Mouse (Mus musculus) forebrain, embryonic 11.5 days (tissue): ENCODE measurements around the gene Tbxa2r. TPM values are rescaled to one million over a fixed set of nuclear protein-coding genes. Genes with fewer than 3 reads are reported as not detected.

ENCODE experiments used
- ATAC-seq: fragments of 200-750 bp; cut with Nextera tagmentation; replicated peaks from 2 replicates; pipeline ENCODE4 v1.8.0; 2017; ENCODE audit warnings: moderate TSS enrichment; ENCODE audit not compliant: low FRiP score
- DNase-seq: peaks from one replicate; pipeline ENCODE4 v3.0.0-alpha.2; 2017; ENCODE audit warnings: low spot score
- H3K27ac ChIP-seq: fragments of 300-500 bp; sonication (generic); 2 replicates; pipeline ENCODE4 v1.5.1; 2014; ENCODE audit warnings: low read depth, low read length
- H3K27me3 ChIP-seq: fragments of 300-500 bp; sonication (generic); 2 replicates; pipeline ENCODE4 v1.6.1; 2014; ENCODE audit warnings: mild to moderate bottlenecking, low read length, mixed read lengths; ENCODE audit not compliant: control insufficient read depth, insufficient read depth
- H3K36me3 ChIP-seq: fragments of 300-500 bp; sonication (generic); 2 replicates; pipeline ENCODE4 v1.6.1; 2014; ENCODE audit warnings: mild to moderate bottlenecking, low read length, moderate library complexity, mixed read lengths; ENCODE audit not compliant: control insufficient read depth, insufficient read depth
- H3K4me1 ChIP-seq: fragments of 300-500 bp; sonication (generic); replicated peaks from 2 replicates; pipeline ENCODE4 v1.6.1; 2014; ENCODE audit warnings: low read length, mixed read lengths; ENCODE audit not compliant: control insufficient read depth, insufficient read depth
- H3K4me2 ChIP-seq: fragments of 300-500 bp; sonication (generic); 2 replicates; pipeline ENCODE4 v1.6.1; 2014; ENCODE audit warnings: low read depth, mild to moderate bottlenecking, low read length, moderate library complexity, mixed read lengths; ENCODE audit not compliant: severe bottlenecking
- H3K4me3 ChIP-seq: fragments of 300-500 bp; sonication (generic); 2 replicates; pipeline ENCODE4 v1.5.1; 2014; ENCODE audit warnings: low read depth, low read length
- H3K9ac ChIP-seq: fragments of 300-500 bp; sonication (generic); 2 replicates; pipeline ENCODE4 v1.6.1; 2014; ENCODE audit warnings: low read length
- H3K9me3 ChIP-seq: fragments of 300-500 bp; sonication (generic); 2 replicates; pipeline ENCODE4 v1.6.1; 2016; ENCODE audit warnings: low read length, mixed read lengths; ENCODE audit not compliant: control insufficient read depth
- WGBS: fragments of 180-500 bp; shearing (Covaris S2); extraction: QIAGEN DNeasy Blood & Tissue Kit; methylation state at CpG from one replicate; pipeline ENCODE4 v1.1.7; 2014; 5-methylcytosine and 5-hydroxymethylcytosine counted together
- polyA plus RNA-seq: library from polyadenylated mRNA; unstranded; fragments of >200 nt; fragmentation: Nextera tagmentation; extraction: Ambion mirVana; gene quantifications from 2 replicates; pipeline ENCODE4 v1.2.1, GENCODE M21; 2014

The Tbxa2r gene
- polyA plus RNA-seq, 1 experiment from 2014 or later = 2.6 TPM

DNA sequence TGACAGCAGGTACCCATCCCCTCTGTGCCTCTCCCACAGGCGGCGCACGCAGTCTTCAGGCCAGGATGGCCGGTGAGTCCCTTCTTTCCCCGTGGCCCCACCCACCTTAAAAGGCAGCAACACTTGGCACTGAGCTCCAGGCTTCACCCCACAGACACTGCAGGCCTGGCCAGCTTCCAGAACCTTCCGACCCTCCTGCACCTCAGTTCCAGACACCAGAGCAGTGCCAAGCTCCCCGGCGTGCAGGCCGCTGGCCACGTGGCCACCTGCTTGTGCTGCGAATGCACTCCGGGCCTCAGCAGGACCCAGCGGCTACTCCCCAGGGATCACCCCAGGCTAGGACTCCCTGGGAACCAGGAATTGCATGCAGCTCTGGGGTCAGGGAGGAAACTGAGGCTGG, 14.9 kb upstream of the Tbxa2r start:
- DNase-seq = no peak
- Histone ChIP-seq H3K4me1 (peaks cover 5% of the 10 kb centered on the region; the same call in 1 of the 2 replicates), H3K27me3 (no peaks in the 10 kb centered on the region), H3K4me2 (no peak overlapping the region), H3K27ac (no peak overlapping the region), H3K9ac (no peak overlapping the region), H3K36me3 (peaks cover 12% of the 10 kb centered on the region; the same call in 1 of the 2 replicates), H3K9me3 (no peaks in the 10 kb centered on the region), H3K4me3 (no peak overlapping the region)
- 95% methylated on average over 13 of the region's 13 CpGs for WGBS
- no peak for ATAC-seq

GRCm38 (mm10) chr10:81314201-81314600, 14.3 kb upstream of the Tbxa2r start:
- Histone ChIP-seq H3K27me3 (no peaks in the 10 kb centered on the region), H3K27ac (no peak overlapping the region), H3K4me3 (no peak overlapping the region), H3K9me3 (no peaks in the 10 kb centered on the region), H3K4me2 (no peak overlapping the region), H3K36me3 (peaks cover 8% of the 10 kb centered on the region; the same call in 1 of the 2 replicates), H3K9ac (no peak overlapping the region), H3K4me1 (peaks cover 5% of the 10 kb centered on the region; the same call in 1 of the 2 replicates)
- no peak for DNase-seq
- no peak for ATAC-seq
- 76% methylated on average over 7 of the region's 7 CpGs for WGBS

DNA sequence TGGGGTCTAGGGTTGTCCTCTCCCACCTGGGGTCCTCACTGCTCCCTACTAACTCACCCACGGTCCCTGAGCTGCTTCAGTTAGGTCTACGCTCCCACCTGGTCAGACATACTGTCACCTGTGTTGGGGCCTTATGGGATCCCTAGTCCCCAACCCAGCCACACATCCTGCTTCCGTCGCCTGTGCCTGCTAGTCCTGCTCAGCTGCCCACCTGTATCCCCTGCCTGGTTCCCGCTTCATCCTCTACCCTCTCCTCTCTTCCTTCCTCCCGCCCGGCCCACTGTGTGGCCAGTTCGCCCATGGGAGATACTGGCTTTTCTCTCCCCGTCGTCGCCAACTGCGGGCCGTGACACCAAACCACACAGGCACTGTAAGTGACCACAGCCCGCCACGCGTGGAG, 12.9 kb upstream of the Tbxa2r start:
- ATAC-seq (no peak), DNase-seq (no peak)
- H3K9me3 ChIP-seq = no peaks in the 10 kb centered on the region
- no peak overlapping the region for H3K4me2 ChIP-seq
- H3K27ac ChIP-seq = no peak overlapping the region
- no peak overlapping the region for H3K4me3 ChIP-seq
- no peak overlapping the region for H3K9ac ChIP-seq
- 94% methylated on average over 16 of the region's 16 CpGs for WGBS
- H3K36me3 ChIP-seq = peaks cover 8% of the 10 kb centered on the region; the same call in 1 of the 2 replicates
- H3K27me3 ChIP-seq = no peaks in the 10 kb centered on the region
- peaks cover 12% of the 10 kb centered on the region; the same call in 1 of the 2 replicates for H3K4me1 ChIP-seq

DNA sequence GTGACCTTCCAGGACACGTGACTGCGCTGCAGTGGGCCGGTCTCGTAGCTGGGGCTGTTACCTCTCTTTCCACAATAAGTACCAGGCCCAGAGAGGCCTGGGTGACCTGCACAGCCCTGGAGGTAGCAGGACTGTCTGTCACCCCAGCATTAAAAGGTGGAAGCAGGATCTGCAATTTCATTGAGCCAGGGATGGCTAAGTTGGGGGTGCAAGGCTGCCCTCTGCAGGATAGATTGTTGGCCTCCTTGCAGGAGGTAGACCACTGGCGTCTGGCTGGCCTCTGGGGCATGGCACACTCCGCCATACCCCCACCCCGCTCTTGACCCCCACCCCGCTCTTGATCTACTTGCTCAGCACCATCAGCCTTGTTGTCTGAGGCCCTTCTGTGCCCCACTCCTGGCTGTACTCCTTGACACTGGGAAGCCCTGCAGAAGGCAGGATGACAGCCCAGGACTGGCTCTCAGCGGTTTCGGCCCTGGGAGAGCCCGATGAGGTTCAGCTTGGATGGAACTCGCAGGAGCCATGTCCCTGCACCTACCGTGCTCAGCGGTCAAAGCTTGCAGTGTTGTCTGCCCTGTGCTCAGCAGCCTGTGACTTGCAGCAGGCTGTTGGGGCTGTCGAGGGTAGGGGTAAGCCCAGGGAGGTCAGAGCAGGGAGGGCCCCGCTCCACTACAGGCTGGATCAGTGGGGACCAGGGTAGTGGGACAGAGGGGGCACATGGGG, 12.0 kb upstream of the Tbxa2r start:
- peak overlapping the region; percentile 39 for H3K9ac ChIP-seq
- H3K36me3 ChIP-seq = peaks cover 8% of the 10 kb centered on the region; the same call in 1 of the 2 replicates
- no peaks in the 10 kb centered on the region for H3K9me3 ChIP-seq
- H3K4me1 ChIP-seq = peaks cover 12% of the 10 kb centered on the region; the same call in 1 of the 2 replicates
- H3K4me3 ChIP-seq = no peak overlapping the region
- H3K27ac ChIP-seq = no peak overlapping the region
- peak overlapping the region; percentile 26; the same call in 1 of the 2 replicates for H3K4me2 ChIP-seq
- H3K27me3 ChIP-seq = no peaks in the 10 kb centered on the region
- DNase-seq (no peak), ATAC-seq (no peak)
- 40% methylated on average over 16 of the region's 16 CpGs for WGBS

DNA sequence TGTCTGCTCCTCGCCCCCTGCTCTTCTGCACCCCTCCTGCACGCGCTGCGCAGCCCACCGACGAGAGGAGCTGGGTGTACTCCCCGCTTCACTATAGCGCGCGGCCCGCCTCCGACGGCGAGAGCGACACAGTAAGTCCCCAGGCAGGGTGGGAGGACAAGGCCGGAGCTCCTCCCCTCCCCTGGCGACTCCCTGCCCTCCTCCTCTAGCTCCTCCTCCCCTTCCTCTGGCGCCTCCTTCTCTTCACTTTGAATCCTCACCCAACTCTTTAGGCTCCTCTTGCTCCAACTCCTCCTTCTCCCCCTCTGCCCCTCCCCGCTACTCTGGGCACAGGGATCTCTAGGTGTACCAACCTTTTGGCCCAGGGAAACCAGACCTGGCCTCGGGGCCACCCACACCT, 11.3 kb upstream of the Tbxa2r start:
- DNase-seq (no peak), ATAC-seq (no peak)
- WGBS = 12% methylated on average over 20 of the region's 20 CpGs
- Histone ChIP-seq H3K4me2 (peak overlapping the region; percentile 26; the same call in 1 of the 2 replicates), H3K9me3 (no peaks in the 10 kb centered on the region), H3K36me3 (peaks cover 8% of the 10 kb centered on the region; the same call in 1 of the 2 replicates), H3K4me3 (no peak overlapping the region), H3K27ac (no peak overlapping the region), H3K4me1 (peaks cover 19% of the 10 kb centered on the region), H3K9ac (peak overlapping the region; percentile 39), H3K27me3 (no peaks in the 10 kb centered on the region)

DNA sequence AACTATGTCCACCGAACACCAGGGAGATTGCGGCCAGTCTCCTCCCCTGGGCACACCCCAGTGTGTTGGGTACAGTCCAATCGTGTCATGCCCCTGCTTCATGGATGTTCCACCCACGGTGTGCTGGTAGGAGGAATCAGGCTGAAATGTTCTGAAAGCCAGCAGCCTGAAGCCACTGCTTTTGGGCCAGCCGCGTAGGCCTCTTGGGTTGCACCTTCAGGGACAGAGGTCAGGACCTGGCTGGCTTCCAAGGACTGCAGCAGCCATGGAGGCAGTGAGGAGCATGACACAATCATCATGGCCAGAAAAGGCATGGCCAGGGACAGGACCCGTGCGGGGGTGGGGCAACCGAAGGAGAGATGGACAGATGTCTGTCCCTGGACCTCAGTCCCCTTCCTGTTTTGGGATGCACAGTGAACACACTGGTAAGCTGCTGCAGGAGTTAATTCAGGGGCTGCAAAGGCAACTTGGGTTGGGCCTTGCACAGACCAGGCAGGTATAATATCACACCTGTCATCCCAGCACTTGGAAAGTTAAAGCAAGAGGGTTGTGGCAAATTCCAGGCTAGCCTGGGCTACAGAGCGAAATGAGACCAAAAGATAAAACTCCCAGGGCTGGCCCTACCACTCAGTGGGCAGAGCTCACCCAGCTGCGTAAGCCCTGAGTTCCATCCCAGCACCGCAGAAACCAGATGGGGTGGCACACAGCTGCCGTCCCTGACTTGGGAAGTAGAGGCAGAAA, 9.8 kb upstream of the Tbxa2r start:
- Histone ChIP-seq H3K27ac (no peak overlapping the region), H3K9me3 (no peaks in the 10 kb centered on the region), H3K27me3 (no peaks in the 10 kb centered on the region), H3K4me1 (peaks cover 20% of the 10 kb centered on the region), H3K4me2 (no peak overlapping the region; the same call in 1 of the 2 replicates), H3K9ac (no peak overlapping the region), H3K4me3 (no peak overlapping the region), H3K36me3 (peaks cover 7% of the 10 kb centered on the region; the same call in 1 of the 2 replicates)
- no peak for ATAC-seq
- DNase-seq = no peak
- 94% methylated on average over 13 of the region's 13 CpGs for WGBS

DNA sequence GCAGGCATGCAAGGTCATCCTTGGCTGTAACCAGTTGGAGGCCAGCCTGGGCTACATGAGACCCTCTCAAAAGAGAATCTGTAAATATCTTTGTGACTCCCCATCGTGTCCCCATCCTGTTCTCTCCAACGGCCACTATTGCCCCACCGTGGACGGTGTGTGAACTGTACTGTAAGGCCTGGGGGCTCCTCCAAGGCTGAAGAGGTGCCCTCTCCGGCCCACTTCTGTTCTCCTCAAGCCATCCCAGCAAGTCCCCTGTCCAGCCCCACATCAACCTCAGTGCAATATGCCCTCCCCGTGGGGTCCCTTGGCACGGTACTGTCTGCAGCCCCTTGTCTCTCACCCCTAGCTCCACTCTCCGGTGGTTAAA, 9.2 kb upstream of the Tbxa2r start:
- Histone ChIP-seq H3K9ac (peak overlapping the region; percentile 59), H3K4me3 (peak overlapping the region; percentile 93), H3K4me1 (peaks cover 20% of the 10 kb centered on the region), H3K27ac (no peak overlapping the region), H3K36me3 (peaks cover 10% of the 10 kb centered on the region; the same call in 1 of the 2 replicates), H3K9me3 (no peaks in the 10 kb centered on the region), H3K4me2 (peak overlapping the region; percentile 79), H3K27me3 (no peaks in the 10 kb centered on the region)
- DNase-seq (no peak), ATAC-seq (no peak)
- 49% methylated on average over 8 of the region's 8 CpGs for WGBS

- ATAC-seq (peak; percentile 3), DNase-seq (peak; percentile 98)
- Histone ChIP-seq H3K4me1 (peaks cover 20% of the 10 kb centered on the region), H3K36me3 (peaks cover 15% of the 10 kb centered on the region; the same call in 1 of the 2 replicates), H3K27me3 (no peaks in the 10 kb centered on the region), H3K4me3 (peak overlapping the region; percentile 93), H3K4me2 (peak overlapping the region; percentile 79), H3K27ac (peak overlapping the region; percentile 72), H3K9me3 (no peaks in the 10 kb centered on the region), H3K9ac (peak overlapping the region; percentile 59)
- WGBS = 2% methylated on average over 38 of the region's 38 CpGs
These were observed 8.6 kb upstream of the Tbxa2r start for GRCm38 (mm10) chr10:81319741-81320549.
